Mouse (Mus musculus): ENCODE results near the gene Cmtm4. TPM values are rescaled to one million over a fixed set of nuclear protein-coding genes. Genes with fewer than 3 reads are reported as not detected.
A peak's percentile ranks its signal among the peaks of the same experiment; 100 is the strongest.

The Cmtm4 gene
- polyA plus RNA-seq, 1 experiment from 2014 or later = 1.7 TPM

- no peak overlapping the region for H3K9ac ChIP-seq
- H3K9me3 ChIP-seq (replicated peaks) = no peaks in the 10 kb centered on the region
- no peak for ATAC-seq (ENCODE audit: insufficient number of reproducible peaks, low FRiP score)
- no peaks in the 10 kb centered on the region for H3K27me3 ChIP-seq (replicated peaks)
- no peak overlapping the region for H3K4me3 ChIP-seq
- H3K27ac ChIP-seq (ENCODE audit: poor library complexity, severe bottlenecking) = no peak overlapping the region
- WGBS = 81% methylated on average over 2 of the region's 2 CpGs
- H3K36me3 ChIP-seq = no peaks in the 10 kb centered on the region
- H3K4me2 ChIP-seq = no peak overlapping the region
- peaks cover 41% of the 10 kb centered on the region for H3K4me1 ChIP-seq (replicated peaks)
Observed at GRCm38 (mm10) chr8:104387980-104388379, 7.6 kb downstream of the Cmtm4 start.

GRCm38 (mm10) chr8:104387501-104387900 lies 8.1 kb downstream of the Cmtm4 start:
- Histone ChIP-seq H3K4me1 (replicated peaks) (peaks cover 43% of the 10 kb centered on the region), H3K27ac (ENCODE audit: poor library complexity, severe bottlenecking) (no peak overlapping the region), H3K36me3 (no peaks in the 10 kb centered on the region), H3K4me3 (no peak overlapping the region), H3K9ac (no peak overlapping the region; the same call in 1 of the 2 replicates), H3K4me2 (no peak overlapping the region), H3K27me3 (replicated peaks) (no peaks in the 10 kb centered on the region), H3K9me3 (replicated peaks) (no peaks in the 10 kb centered on the region)
- 53% methylated on average over 7 of the region's 7 CpGs for WGBS
- ATAC-seq (ENCODE audit: insufficient number of reproducible peaks, low FRiP score) = no peak

- no peaks in the 10 kb centered on the region for H3K36me3 ChIP-seq
- WGBS = 22% methylated on average over 4 of the region's 4 CpGs
- no peak overlapping the region for H3K27ac ChIP-seq (ENCODE audit: poor library complexity, severe bottlenecking)
- H3K4me3 ChIP-seq = no peak overlapping the region
- ATAC-seq (ENCODE audit: insufficient number of reproducible peaks, low FRiP score) = no peak
- H3K9me3 ChIP-seq (replicated peaks) = no peaks in the 10 kb centered on the region
- H3K9ac ChIP-seq = no peak overlapping the region
- no peaks in the 10 kb centered on the region for H3K27me3 ChIP-seq (replicated peaks)
- peaks cover 43% of the 10 kb centered on the region for H3K4me1 ChIP-seq (replicated peaks)
- no peak overlapping the region for H3K4me2 ChIP-seq
Observed at GRCm38 (mm10) chr8:104386693-104387092, 8.9 kb downstream of the Cmtm4 start.

- WGBS = 84% methylated on average over 3 of the region's 3 CpGs
Observed at GRCm38 (mm10) chr8:104383977-104384376, 11.6 kb downstream of the Cmtm4 start.

GRCm38 (mm10) chr8:104383296-104383695 lies 12.3 kb downstream of the Cmtm4 start:
- no peak for ATAC-seq (ENCODE audit: insufficient number of reproducible peaks, low FRiP score)
- Histone ChIP-seq H3K9me3 (replicated peaks) (no peaks in the 10 kb centered on the region), H3K4me1 (replicated peaks) (peaks cover 51% of the 10 kb centered on the region), H3K4me2 (no peak overlapping the region), H3K27me3 (replicated peaks) (no peaks in the 10 kb centered on the region), H3K27ac (ENCODE audit: poor library complexity, severe bottlenecking) (no peak overlapping the region), H3K36me3 (no peaks in the 10 kb centered on the region), H3K9ac (no peak overlapping the region), H3K4me3 (no peak overlapping the region)
- WGBS = 45% methylated on average over 2 of the region's 2 CpGs

More at GRCm38 (mm10) chr8:104383977-104384376, 11.6 kb downstream of the Cmtm4 start:
- no peaks in the 10 kb centered on the region for H3K27me3 ChIP-seq (replicated peaks)
- ATAC-seq (ENCODE audit: insufficient number of reproducible peaks, low FRiP score) = no peak
- H3K4me2 ChIP-seq = no peak overlapping the region
- peaks cover 51% of the 10 kb centered on the region for H3K4me1 ChIP-seq (replicated peaks)
- no peak overlapping the region for H3K9ac ChIP-seq
- no peaks in the 10 kb centered on the region for H3K9me3 ChIP-seq (replicated peaks)
- H3K4me3 ChIP-seq = no peak overlapping the region
- H3K27ac ChIP-seq (ENCODE audit: poor library complexity, severe bottlenecking) = no peak overlapping the region
- no peaks in the 10 kb centered on the region for H3K36me3 ChIP-seq

- peaks cover 35% of the 10 kb centered on the region for H3K4me1 ChIP-seq (replicated peaks)
- H3K27me3 ChIP-seq (replicated peaks) = no peaks in the 10 kb centered on the region
- no peak for ATAC-seq (ENCODE audit: insufficient number of reproducible peaks, low FRiP score)
- H3K27ac ChIP-seq (ENCODE audit: poor library complexity, severe bottlenecking) = no peak overlapping the region
- H3K9ac ChIP-seq = no peak overlapping the region
- no peak overlapping the region for H3K4me3 ChIP-seq
- H3K36me3 ChIP-seq = no peaks in the 10 kb centered on the region
- 81% methylated on average over 5 of the region's 5 CpGs for WGBS
- no peak overlapping the region for H3K4me2 ChIP-seq
- no peaks in the 10 kb centered on the region for H3K9me3 ChIP-seq (replicated peaks)
Observed at GRCm38 (mm10) chr8:104380961-104381411, 14.6 kb downstream of the Cmtm4 start.

- Histone ChIP-seq H3K9ac (peak overlapping the region; percentile 50; the same call in 1 of the 2 replicates), H3K9me3 (replicated peaks) (no peaks in the 10 kb centered on the region), H3K36me3 (no peaks in the 10 kb centered on the region), H3K27ac (ENCODE audit: poor library complexity, severe bottlenecking) (no peak overlapping the region), H3K4me1 (replicated peaks) (peaks cover 35% of the 10 kb centered on the region), H3K27me3 (replicated peaks) (no peaks in the 10 kb centered on the region), H3K4me3 (no peak overlapping the region), H3K4me2 (no peak overlapping the region)
- 79% methylated on average over 7 of the region's 7 CpGs for WGBS
- no peak for ATAC-seq (ENCODE audit: insufficient number of reproducible peaks, low FRiP score)
Observed at GRCm38 (mm10) chr8:104380269-104380668, 15.3 kb downstream of the Cmtm4 start.

GRCm38 (mm10) chr8:104379301-104379836 lies 16.2 kb downstream of the Cmtm4 start:
- Histone ChIP-seq H3K4me2 (no peak overlapping the region), H3K27me3 (replicated peaks) (no peaks in the 10 kb centered on the region), H3K9ac (no peak overlapping the region), H3K4me1 (replicated peaks) (peaks cover 41% of the 10 kb centered on the region), H3K36me3 (no peaks in the 10 kb centered on the region), H3K4me3 (no peak overlapping the region), H3K27ac (ENCODE audit: poor library complexity, severe bottlenecking) (no peak overlapping the region), H3K9me3 (replicated peaks) (no peaks in the 10 kb centered on the region)
- no peak for ATAC-seq (ENCODE audit: insufficient number of reproducible peaks, low FRiP score)
- 67% methylated on average over 10 of the region's 10 CpGs for WGBS

GRCm38 (mm10) chr8:104376669-104377068 lies 18.9 kb downstream of the Cmtm4 start:
- ATAC-seq (ENCODE audit: insufficient number of reproducible peaks, low FRiP score) = no peak

GRCm38 (mm10) chr8:104375959-104376358 lies 19.6 kb downstream of the Cmtm4 start:
- H3K4me3 ChIP-seq = no peak overlapping the region
- H3K4me1 ChIP-seq (replicated peaks) = peaks cover 35% of the 10 kb centered on the region
- no peak overlapping the region for H3K4me2 ChIP-seq
- no peaks in the 10 kb centered on the region for H3K27me3 ChIP-seq (replicated peaks)
- peak overlapping the region; percentile 82 for H3K27ac ChIP-seq (ENCODE audit: poor library complexity, severe bottlenecking)
- ATAC-seq (ENCODE audit: insufficient number of reproducible peaks, low FRiP score) = no peak
- 63% methylated on average over 5 of the region's 5 CpGs for WGBS
- peak overlapping the region; percentile 4; the same call in 1 of the 2 replicates for H3K9ac ChIP-seq
- H3K9me3 ChIP-seq (replicated peaks) = no peaks in the 10 kb centered on the region
- no peaks in the 10 kb centered on the region for H3K36me3 ChIP-seq

More at GRCm38 (mm10) chr8:104376669-104377068, 18.9 kb downstream of the Cmtm4 start:
- H3K36me3 ChIP-seq = no peaks in the 10 kb centered on the region
- peaks cover 35% of the 10 kb centered on the region for H3K4me1 ChIP-seq (replicated peaks)
- no peak overlapping the region for H3K9ac ChIP-seq
- no peaks in the 10 kb centered on the region for H3K27me3 ChIP-seq (replicated peaks)
- no peak overlapping the region for H3K4me3 ChIP-seq
- H3K4me2 ChIP-seq = no peak overlapping the region
- 78% methylated on average over 11 of the region's 11 CpGs for WGBS
- no peak overlapping the region for H3K27ac ChIP-seq (ENCODE audit: poor library complexity, severe bottlenecking)
- no peaks in the 10 kb centered on the region for H3K9me3 ChIP-seq (replicated peaks)

GRCm38 (mm10) chr8:104374864-104375846 lies 20.5 kb downstream of the Cmtm4 start:
- Histone ChIP-seq H3K27ac (ENCODE audit: poor library complexity, severe bottlenecking) (peak overlapping the region; percentile 82), H3K36me3 (no peaks in the 10 kb centered on the region), H3K9me3 (replicated peaks) (no peaks in the 10 kb centered on the region), H3K4me3 (no peak overlapping the region), H3K27me3 (replicated peaks) (no peaks in the 10 kb centered on the region), H3K9ac (peak overlapping the region; percentile 4; the same call in 1 of the 2 replicates), H3K4me1 (replicated peaks) (peaks cover 32% of the 10 kb centered on the region), H3K4me2 (peak overlapping the region; percentile 35)
- WGBS = 39% methylated on average over 14 of the region's 14 CpGs
- no peak for ATAC-seq (ENCODE audit: insufficient number of reproducible peaks, low FRiP score)
